ENCODE assay signal across 11 mouse cellular contexts in genomic region chr7:34972990-34973440, GRCm38 (mm10).
DNase-seq lines count a peak whose midpoint lies in the region; ATAC-seq lines count a peak whose summit lies in the region.
"Had no signal": no experiment of that assay in that cellular context is flagged by ENCODE, and none has a peak within 500 bp of the region (broad histone marks: within the 10 kb centered on the region; RNA-seq: fewer than 3 reads in every experiment).

No protein-coding gene starts in this region.

- peak overlapping the region; percentile 1; the same call in 1 of the 2 replicates for H3K27ac ChIP-seq in hindbrain, embryonic 10.5 days
- H3K27ac ChIP-seq in hindbrain, embryonic 14.5 days = no peak overlapping the region
- H3K27ac ChIP-seq in embryonic facial prominence, embryonic 15.5 days (replicated peaks) = peak overlapping the region; percentile 17; the same call in 1 of the 2 replicates
- H3K27ac ChIP-seq in liver, embryonic 11.5 days (ENCODE audit: low read depth, low read length) = no peak overlapping the region

- no peak overlapping the region for H3K9ac ChIP-seq in hindbrain, embryonic 14.5 days
- H3K9ac ChIP-seq in embryonic facial prominence, embryonic 15.5 days = no peak overlapping the region
- no peak overlapping the region for H3K9ac ChIP-seq in liver, embryonic 11.5 days (ENCODE audit: low read depth, low read length)

- no peak overlapping the region for H3K4me2 ChIP-seq in hindbrain, embryonic 14.5 days (replicated peaks)
- no peak overlapping the region for H3K4me2 ChIP-seq in embryonic facial prominence, embryonic 15.5 days (replicated peaks)
- no peak overlapping the region for H3K4me2 ChIP-seq in liver, embryonic 11.5 days

- no peak overlapping the region for H3K4me3 ChIP-seq in hindbrain, embryonic 10.5 days
- H3K4me3 ChIP-seq in hindbrain, embryonic 14.5 days (replicated peaks; ENCODE audit: low read length) = no peak overlapping the region
- H3K4me3 ChIP-seq in embryonic facial prominence, embryonic 15.5 days (replicated peaks) = no peak overlapping the region
- no peak overlapping the region for H3K4me3 ChIP-seq in liver, embryonic 11.5 days (ENCODE audit: low read depth, low read length)
- H3K4me3 ChIP-seq: erythroblast, embryonic 14.5 days had no signal

- peak; percentile 7 to 31 for DNase-seq in adrenal gland, postnatal 36 days
- no peak for DNase-seq in adrenal gland, adult 18-20 months (ENCODE audit: low spot score in 2 of 2)
- peak; percentile 42 for DNase-seq in hindbrain, embryonic 10.5 days (ENCODE audit: low spot score)
- no peak for DNase-seq in hindbrain, embryonic 14.5 days (ENCODE audit: low spot score)
- peak; percentile 48 for DNase-seq in ES-CJ7 (ENCODE audit: low read depth, low spot score)
- no peak for DNase-seq in liver, embryonic 11.5 days (ENCODE audit: low spot score)
- DNase-seq: kidney, postnatal 14 days; lung, postnatal 14 days had no signal

- no peak for ATAC-seq in hindbrain, embryonic 14.5 days (ENCODE audit: low FRiP score)
- peak; percentile 30; the same call in 1 of the 2 replicates for ATAC-seq in embryonic facial prominence, embryonic 15.5 days (ENCODE audit: insufficient number of reproducible peaks, low FRiP score, low TSS enrichment, low read depth)
- ATAC-seq in liver, embryonic 11.5 days (replicated peaks; ENCODE audit: low FRiP score) = no peak
- ATAC-seq in megakaryocyte, adult 5-6 weeks (ENCODE audit: poor library complexity, severe bottlenecking) = no peak

- peaks cover 18% of the 10 kb centered on the region for H3K36me3 ChIP-seq in hindbrain, embryonic 10.5 days
- no peaks in the 10 kb centered on the region for H3K36me3 ChIP-seq in hindbrain, embryonic 14.5 days (replicated peaks; ENCODE audit: control insufficient read depth, insufficient read depth)
- H3K36me3 ChIP-seq in embryonic facial prominence, embryonic 15.5 days = peaks cover 12% of the 10 kb centered on the region
- peaks cover 4% of the 10 kb centered on the region for H3K36me3 ChIP-seq in liver, embryonic 11.5 days (ENCODE audit: control insufficient read depth, insufficient read depth, low read length)

- peaks cover 2% of the 10 kb centered on the region; the same call in 1 of the 2 replicates for H3K9me3 ChIP-seq in hindbrain, embryonic 10.5 days
- H3K9me3 ChIP-seq in hindbrain, embryonic 14.5 days (ENCODE audit: control insufficient read depth, low read length) = no peaks in the 10 kb centered on the region
- no peaks in the 10 kb centered on the region for H3K9me3 ChIP-seq in embryonic facial prominence, embryonic 15.5 days (replicated peaks)
- no peaks in the 10 kb centered on the region for H3K9me3 ChIP-seq in liver, embryonic 11.5 days (ENCODE audit: control insufficient read depth, low read length)

- no peaks in the 10 kb centered on the region for H3K27me3 ChIP-seq in hindbrain, embryonic 10.5 days (ENCODE audit: insufficient read depth, poor library complexity, severe bottlenecking)
- H3K27me3 ChIP-seq in hindbrain, embryonic 14.5 days (ENCODE audit: control insufficient read depth, insufficient read depth, low read length) = no peaks in the 10 kb centered on the region
- no peaks in the 10 kb centered on the region for H3K27me3 ChIP-seq in embryonic facial prominence, embryonic 15.5 days
- H3K27me3 ChIP-seq in liver, embryonic 11.5 days (replicated peaks; ENCODE audit: control insufficient read depth, insufficient read depth, low read length) = no peaks in the 10 kb centered on the region

- WGBS in hindbrain, embryonic 10.5 days = 63% methylated on average over 4 of the region's 4 CpGs
- 56% methylated on average over 4 of the region's 4 CpGs for WGBS in hindbrain, embryonic 14.5 days
- WGBS in embryonic facial prominence, embryonic 15.5 days = 21% methylated on average over 4 of the region's 4 CpGs
- WGBS in liver, embryonic 11.5 days = 83% methylated on average over 4 of the region's 4 CpGs

- H3K4me1 ChIP-seq in hindbrain, embryonic 10.5 days (replicated peaks) = peaks cover 18% of the 10 kb centered on the region
- peaks cover 38% of the 10 kb centered on the region; the same call in 1 of the 2 replicates for H3K4me1 ChIP-seq in hindbrain, embryonic 14.5 days (replicated peaks; ENCODE audit: control insufficient read depth, insufficient read depth, low read length)
- peaks cover 12% of the 10 kb centered on the region for H3K4me1 ChIP-seq in embryonic facial prominence, embryonic 15.5 days
- H3K4me1 ChIP-seq in liver, embryonic 11.5 days (replicated peaks; ENCODE audit: control insufficient read depth, insufficient read depth, low read length) = peaks cover 7% of the 10 kb centered on the region; the same call in 1 of the 2 replicates

Comparison
In these comparisons a context has a peak if more than half of its experiments do, and no peak if none do; other contexts are left out.
1. DNase-seq: peak in adrenal gland, postnatal 36 days (2 of 2), hindbrain, embryonic 10.5 days (single experiment) and ES-CJ7 (single experiment); none in adrenal gland, adult 18-20 months (0 of 2), hindbrain, embryonic 14.5 days (single experiment) and liver, embryonic 11.5 days (single experiment).
2. H3K27ac ChIP-seq: peak in hindbrain, embryonic 10.5 days (single experiment) and embryonic facial prominence, embryonic 15.5 days (single experiment); none in hindbrain, embryonic 14.5 days (single experiment) and liver, embryonic 11.5 days (single experiment).